Mouse (Mus musculus) neural tube, embryonic 12.5 days (tissue): ENCODE results near the gene Olfr878. TPM values are rescaled to one million over a fixed set of nuclear protein-coding genes. Genes with fewer than 3 reads are reported as not detected.

Experiments used
- ATAC-seq: fragments of 200-750 bp; cut with Nextera tagmentation; 2 replicates; pipeline ENCODE4 v1.8.0; 2017; ENCODE audit warnings: low read depth, mild to moderate bottlenecking, moderate TSS enrichment, moderate library complexity; ENCODE audit not compliant: low FRiP score
- H3K27ac ChIP-seq: fragments of 300-500 bp; sonication (generic); 2 replicates; pipeline ENCODE4 v1.5.1; 2016
- H3K27me3 ChIP-seq: fragments of 300-500 bp; sonication (generic); replicated peaks from 2 replicates; pipeline ENCODE4 v1.6.1; 2016; ENCODE audit warnings: mild to moderate bottlenecking
- H3K36me3 ChIP-seq: fragments of 300-500 bp; sonication (generic); 2 replicates; pipeline ENCODE4 v1.6.1; 2016; ENCODE audit warnings: mild to moderate bottlenecking
- H3K4me1 ChIP-seq: fragments of 300-500 bp; sonication (generic); 2 replicates; pipeline ENCODE4 v1.6.1; 2016
- H3K4me2 ChIP-seq: fragments of 300-500 bp; sonication (generic); replicated peaks from 2 replicates; pipeline ENCODE4 v1.6.1; 2016; ENCODE audit warnings: mild to moderate bottlenecking
- H3K4me3 ChIP-seq: fragments of 300-500 bp; sonication (generic); 2 replicates; pipeline ENCODE4 v1.5.1; 2016
- H3K9ac ChIP-seq: fragments of 300-500 bp; sonication (generic); 2 replicates; pipeline ENCODE4 v1.6.1; 2016; ENCODE audit warnings: mild to moderate bottlenecking
- H3K9me3 ChIP-seq: fragments of 300-500 bp; sonication (generic); 2 replicates; pipeline ENCODE4 v1.6.1; 2016; ENCODE audit warnings: mild to moderate bottlenecking
- WGBS: fragments of 180-500 bp; shearing (Covaris S2); methylation state at CpG from one replicate; pipeline ENCODE4 v1.1.7; 2016; 5-methylcytosine and 5-hydroxymethylcytosine counted together
- polyA plus RNA-seq: library from polyadenylated mRNA; unstranded; fragments of >200 nt; fragmentation: Nextera tagmentation; extraction: Ambion mirVana; gene quantifications from 2 replicates; pipeline ENCODE4 v1.2.1, GENCODE M21; 2016

Olfr878 gene
- not detected in 2 replicates for polyA plus RNA-seq

DNA sequence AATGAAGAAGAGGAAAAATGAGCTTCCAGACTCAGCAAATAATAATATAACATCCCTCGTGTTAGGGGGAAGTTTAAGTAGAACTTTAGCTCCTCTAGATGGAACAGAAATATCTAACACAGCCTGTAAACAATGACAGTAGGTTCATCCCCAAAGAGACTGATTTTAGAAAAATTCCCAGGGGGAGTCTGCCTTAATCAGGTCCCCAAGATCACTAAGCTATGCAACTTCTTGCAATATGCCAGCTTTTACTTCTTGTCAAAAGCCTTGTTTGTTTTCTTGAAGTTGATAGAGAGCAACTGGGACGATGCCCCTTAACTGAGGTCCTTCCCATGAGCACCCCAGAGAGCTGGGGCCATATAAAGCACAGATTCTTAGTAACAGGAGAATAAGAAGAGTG, at the start of gene Olfr878:
TSS of gene Olfr878 (plus strand) at position 301 of the 400 bp plus-strand sequence.
- Histone ChIP-seq H3K27ac (no peak within 1 kb of the TSS), H3K27me3 (no peaks in the 10 kb centered on the region), H3K4me1 (no peaks in the 10 kb centered on the region), H3K9me3 (no peaks in the 10 kb centered on the region), H3K9ac (no peak within 1 kb of the TSS), H3K4me2 (no peak within 1 kb of the TSS), H3K36me3 (no peaks in the 10 kb centered on the region), H3K4me3 (no peak within 1 kb of the TSS)
- WGBS = 78% methylated on average over 2 of the region's 2 CpGs
- ATAC-seq = no peak

DNA sequence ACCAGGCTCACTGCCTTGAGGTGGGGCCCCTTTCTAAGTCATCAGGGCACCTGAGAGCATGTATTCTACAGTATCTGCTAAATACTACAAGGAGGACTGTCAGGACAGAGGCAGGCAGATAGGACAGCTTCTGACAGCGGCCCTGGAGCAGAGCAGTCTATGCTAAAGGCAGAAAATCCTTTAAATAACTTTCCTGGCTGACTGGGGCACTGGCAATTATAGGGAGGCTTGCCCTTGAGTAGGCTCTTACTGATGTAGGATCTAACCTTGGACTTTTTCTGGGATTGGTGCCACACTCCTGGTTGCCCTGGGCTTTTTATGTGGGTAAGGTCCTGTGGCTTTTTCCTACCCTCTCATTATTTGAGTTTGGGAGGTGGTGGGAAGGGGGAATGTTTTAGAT, 47.4 kb upstream of the Olfr878 start:
- H3K4me1 ChIP-seq = no peaks in the 10 kb centered on the region
- no peaks in the 10 kb centered on the region for H3K27me3 ChIP-seq
- WGBS = 67% methylated on average over 1 of the region's 1 CpGs
- no peak for ATAC-seq
- no peak overlapping the region for H3K4me2 ChIP-seq
- H3K9me3 ChIP-seq = no peaks in the 10 kb centered on the region
- H3K4me3 ChIP-seq = no peak overlapping the region
- H3K27ac ChIP-seq = no peak overlapping the region
- no peaks in the 10 kb centered on the region for H3K36me3 ChIP-seq
- H3K9ac ChIP-seq = no peak overlapping the region

- WGBS = 92% methylated on average over 1 of the region's 1 CpGs
- H3K9ac ChIP-seq = no peak overlapping the region
- no peak overlapping the region for H3K4me2 ChIP-seq
- ATAC-seq = no peak
- no peaks in the 10 kb centered on the region for H3K9me3 ChIP-seq
- no peak overlapping the region for H3K4me3 ChIP-seq
- no peaks in the 10 kb centered on the region for H3K36me3 ChIP-seq
- H3K27ac ChIP-seq = no peak overlapping the region
- H3K4me1 ChIP-seq = no peaks in the 10 kb centered on the region
- no peaks in the 10 kb centered on the region for H3K27me3 ChIP-seq
Observed at GRCm38 (mm10) chr9:37871097-37871496, 46.5 kb upstream of the Olfr878 start.

GRCm38 (mm10) chr9:37871536-37871935, 46.1 kb upstream of the Olfr878 start:
- Histone ChIP-seq H3K9me3 (no peaks in the 10 kb centered on the region), H3K4me3 (no peak overlapping the region), H3K27me3 (no peaks in the 10 kb centered on the region), H3K36me3 (no peaks in the 10 kb centered on the region), H3K4me2 (no peak overlapping the region), H3K27ac (no peak overlapping the region), H3K9ac (no peak overlapping the region), H3K4me1 (no peaks in the 10 kb centered on the region)
- no peak for ATAC-seq
- 71% methylated on average over 1 of the region's 1 CpGs for WGBS

DNA sequence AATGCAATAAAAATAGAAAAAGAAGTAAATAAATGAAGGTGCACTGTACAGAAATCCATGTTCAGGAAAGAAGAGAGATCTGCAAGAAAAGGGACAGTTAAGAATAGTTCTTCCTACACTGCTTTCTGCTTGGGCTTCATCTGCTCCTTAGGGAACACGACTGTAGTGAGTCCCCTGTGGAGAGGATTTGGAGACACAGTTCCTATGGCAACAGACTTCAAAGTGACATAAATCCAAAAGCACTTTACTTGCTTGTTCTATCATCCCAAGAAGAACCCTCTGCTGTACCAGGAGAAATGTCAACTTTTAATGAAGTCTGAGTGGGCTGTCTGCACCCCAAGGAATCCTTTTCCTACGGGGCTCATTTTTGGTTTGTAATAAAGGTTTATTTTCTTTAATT, 26.7 kb upstream of the Olfr878 start:
- no peak for ATAC-seq

DNA sequence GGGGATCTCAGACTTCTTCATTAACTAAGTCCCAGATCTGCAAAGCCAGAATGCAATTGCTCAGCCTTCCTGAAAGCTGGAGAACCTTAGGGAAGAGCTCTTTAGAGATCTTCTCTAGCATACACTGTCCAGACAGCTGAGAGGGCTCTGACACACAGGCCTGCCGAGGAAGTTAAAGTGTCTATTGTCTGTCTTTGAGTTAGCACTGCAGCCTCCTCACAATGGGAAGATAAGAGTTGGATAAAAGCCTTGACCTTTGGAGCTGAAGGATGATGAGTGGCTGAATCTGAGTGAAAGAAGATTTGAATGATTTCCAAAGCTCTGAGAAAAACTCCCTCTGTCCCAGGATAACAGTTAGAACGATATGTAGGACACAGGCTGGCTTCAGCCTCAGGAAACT, 21.0 kb upstream of the Olfr878 start, which contains the start of gene Olfr145:
TSS of gene Olfr145 (plus strand) at position 64 of the 400 bp plus-strand sequence.
- H3K4me2 ChIP-seq = no peak within 1 kb of the TSS
- no peaks in the 10 kb centered on the region for H3K36me3 ChIP-seq
- no peak within 1 kb of the TSS for H3K27ac ChIP-seq
- 40% methylated on average over 2 of the region's 2 CpGs for WGBS
- H3K27me3 ChIP-seq = no peaks in the 10 kb centered on the region
- no peak within 1 kb of the TSS for H3K4me3 ChIP-seq
- H3K9ac ChIP-seq = no peak within 1 kb of the TSS
- ATAC-seq = no peak
- no peaks in the 10 kb centered on the region for H3K4me1 ChIP-seq
- H3K9me3 ChIP-seq = no peaks in the 10 kb centered on the region

More for the DNA sequence above, 26.7 kb upstream of the Olfr878 start:
- WGBS = 38% methylated on average over 2 of the region's 2 CpGs
- Histone ChIP-seq H3K4me1 (no peaks in the 10 kb centered on the region), H3K9me3 (no peaks in the 10 kb centered on the region), H3K9ac (no peak overlapping the region), H3K4me2 (no peak overlapping the region), H3K27ac (no peak overlapping the region), H3K4me3 (no peak overlapping the region), H3K27me3 (no peaks in the 10 kb centered on the region), H3K36me3 (no peaks in the 10 kb centered on the region)

DNA sequence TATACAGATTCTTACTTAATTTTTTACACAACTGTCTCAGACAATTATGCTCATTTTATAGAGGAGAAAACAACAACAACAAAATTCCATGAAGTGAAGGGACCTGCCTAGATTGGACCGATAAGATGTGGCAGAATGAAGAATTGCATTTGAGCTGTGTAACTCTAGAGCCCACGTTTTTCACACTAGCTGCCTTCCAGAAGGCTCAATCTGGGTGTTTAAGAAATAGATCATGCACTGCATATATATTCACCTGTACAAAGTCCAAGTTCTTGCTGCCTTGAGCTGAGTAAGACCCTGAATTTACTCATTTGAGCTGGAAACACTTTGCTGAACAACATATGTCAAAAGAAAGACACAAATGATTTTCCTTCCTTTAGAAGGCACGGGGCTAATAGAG, 12.1 kb upstream of the Olfr878 start:
- WGBS = 76% methylated on average over 3 of the region's 3 CpGs
- no peaks in the 10 kb centered on the region for H3K4me1 ChIP-seq
- no peak overlapping the region for H3K9ac ChIP-seq
- no peak overlapping the region for H3K27ac ChIP-seq
- no peak for ATAC-seq
- H3K27me3 ChIP-seq = no peaks in the 10 kb centered on the region
- H3K4me3 ChIP-seq = no peak overlapping the region
- H3K36me3 ChIP-seq = no peaks in the 10 kb centered on the region
- no peak overlapping the region for H3K4me2 ChIP-seq
- no peaks in the 10 kb centered on the region for H3K9me3 ChIP-seq

DNA sequence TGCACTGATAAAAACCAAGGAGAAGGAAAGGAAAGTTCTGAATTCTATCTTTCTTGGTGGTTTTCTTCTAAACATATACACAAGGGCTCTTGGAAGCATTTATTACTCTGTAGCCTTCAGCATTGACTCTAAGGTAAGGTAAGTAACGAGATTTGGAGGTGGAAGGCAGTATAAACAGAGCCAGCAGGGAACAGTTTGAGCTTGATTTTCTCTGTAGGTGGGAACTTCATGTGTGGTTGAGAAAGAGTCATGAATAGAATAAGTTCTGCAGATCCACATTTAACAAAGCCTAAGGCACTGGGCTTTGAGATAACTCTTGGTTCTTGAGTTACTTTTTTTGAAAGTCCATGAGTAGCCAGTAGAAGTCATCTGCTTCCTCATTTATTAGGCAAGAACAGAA, 378 bp downstream of the Olfr878 start:
- H3K27ac ChIP-seq = no peak overlapping the region
- no peaks in the 10 kb centered on the region for H3K9me3 ChIP-seq
- no peak overlapping the region for H3K9ac ChIP-seq
- H3K4me2 ChIP-seq = no peak overlapping the region
- no peaks in the 10 kb centered on the region for H3K4me1 ChIP-seq
- no peaks in the 10 kb centered on the region for H3K27me3 ChIP-seq
- ATAC-seq = no peak
- WGBS = 67% methylated on average over 1 of the region's 1 CpGs
- H3K4me3 ChIP-seq = no peak overlapping the region
- H3K36me3 ChIP-seq = no peaks in the 10 kb centered on the region

DNA sequence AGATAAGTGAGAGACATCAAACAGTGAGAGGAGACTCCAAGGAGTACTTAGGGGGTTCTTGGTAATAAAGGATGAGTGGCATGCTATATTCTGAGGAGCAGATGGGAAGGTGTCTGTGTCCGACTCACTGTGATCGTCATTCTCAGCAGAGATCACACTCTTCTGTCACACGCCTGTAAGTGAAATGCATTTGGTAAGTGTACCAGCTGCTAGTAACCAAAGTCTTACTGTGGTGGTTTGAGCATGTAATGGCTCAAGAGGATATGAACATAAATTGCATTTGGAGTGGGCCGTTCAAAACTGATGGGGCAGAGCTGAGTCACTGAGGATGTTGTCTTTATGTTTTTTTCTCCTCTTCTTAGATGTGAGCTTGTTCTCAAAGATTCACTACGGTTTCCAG, 6.6 kb downstream of the Olfr878 start:
- no peak overlapping the region for H3K4me2 ChIP-seq
- no peak for ATAC-seq
- no peaks in the 10 kb centered on the region for H3K36me3 ChIP-seq
- H3K4me1 ChIP-seq = no peaks in the 10 kb centered on the region
- no peaks in the 10 kb centered on the region for H3K27me3 ChIP-seq
- H3K27ac ChIP-seq = no peak overlapping the region
- no peak overlapping the region for H3K4me3 ChIP-seq
- H3K9ac ChIP-seq = no peak overlapping the region
- no peaks in the 10 kb centered on the region for H3K9me3 ChIP-seq
- WGBS = 81% methylated on average over 5 of the region's 5 CpGs

- no peak overlapping the region for H3K4me3 ChIP-seq
- 57% methylated on average over 2 of the region's 2 CpGs for WGBS
- no peak overlapping the region for H3K27ac ChIP-seq
- no peaks in the 10 kb centered on the region for H3K4me1 ChIP-seq
- ATAC-seq = no peak
- no peaks in the 10 kb centered on the region for H3K27me3 ChIP-seq
- H3K9ac ChIP-seq = no peak overlapping the region
- no peak overlapping the region for H3K4me2 ChIP-seq
- H3K9me3 ChIP-seq = no peaks in the 10 kb centered on the region
- H3K36me3 ChIP-seq = no peaks in the 10 kb centered on the region
Observed at GRCm38 (mm10) chr9:37925445-37925844, 7.8 kb downstream of the Olfr878 start.

- H3K4me1 ChIP-seq = no peaks in the 10 kb centered on the region
- H3K4me3 ChIP-seq = no peak overlapping the region
- H3K9me3 ChIP-seq = no peaks in the 10 kb centered on the region
- H3K27me3 ChIP-seq = no peaks in the 10 kb centered on the region
- no peak for ATAC-seq
- H3K9ac ChIP-seq = no peak overlapping the region
- WGBS = 72% methylated on average over 3 of the region's 3 CpGs
- H3K27ac ChIP-seq = no peak overlapping the region
- no peaks in the 10 kb centered on the region for H3K36me3 ChIP-seq
- H3K4me2 ChIP-seq = no peak overlapping the region
Observed at GRCm38 (mm10) chr9:37926019-37927013, 8.7 kb downstream of the Olfr878 start.

GRCm38 (mm10) chr9:37932519-37932918, 14.9 kb downstream of the Olfr878 start:
- 6% methylated on average over 11 of the region's 11 CpGs for WGBS
- peak; percentile 58; the same call in 1 of the 2 replicates for ATAC-seq
- Histone ChIP-seq H3K27ac (no peak overlapping the region), H3K4me2 (no peak overlapping the region), H3K27me3 (no peaks in the 10 kb centered on the region), H3K4me3 (no peak overlapping the region), H3K4me1 (no peaks in the 10 kb centered on the region), H3K9me3 (no peaks in the 10 kb centered on the region), H3K36me3 (no peaks in the 10 kb centered on the region), H3K9ac (no peak overlapping the region)

GRCm38 (mm10) chr9:37934146-37934545, 16.5 kb downstream of the Olfr878 start:
- H3K4me3 ChIP-seq = no peak overlapping the region
- no peak for ATAC-seq

More at GRCm38 (mm10) chr9:37934146-37934545, 16.5 kb downstream of the Olfr878 start:
- Histone ChIP-seq H3K27me3 (no peaks in the 10 kb centered on the region), H3K4me2 (no peak overlapping the region), H3K27ac (no peak overlapping the region), H3K36me3 (no peaks in the 10 kb centered on the region), H3K9ac (no peak overlapping the region), H3K9me3 (no peaks in the 10 kb centered on the region), H3K4me1 (no peaks in the 10 kb centered on the region)
